Mouse (Mus musculus) thymus, adult 2 months (tissue): ENCODE results near the gene Lpin1.

Source experiments
- CTCF ChIP-seq: fragments of 200-500 bp; IDR thresholded peaks from 2 replicates; pipeline ENCODE4 v1.5.1; 2012; ENCODE audit warnings: mild to moderate bottlenecking, control low read depth, low read length, moderate library complexity, borderline replicate concordance; ENCODE audit not compliant: control insufficient read depth, poor library complexity, insufficient read depth; ENCODE audit errors: extremely low read depth
- POLR2A ChIP-seq: fragments of 200-500 bp; IDR thresholded peaks from 2 replicates; pipeline ENCODE4 v1.6.1; 2012; ENCODE audit warnings: mild to moderate bottlenecking, low read length, control low read depth, moderate library complexity; ENCODE audit not compliant: control insufficient read depth, poor library complexity, insufficient read depth; ENCODE audit errors: extremely low read depth

- TF ChIP-seq POLR2A, result no peak
- no peak for TF ChIP-seq CTCF
Measured at GRCm38 (mm10) chr12:16488899-16489298, 121.9 kb downstream of the Lpin1 start.
